Comparison of ENCODE assay signal across 30 mouse cellular contexts in genomic region chr2:19152687-19153086, GRCm38 (mm10). TPM values are rescaled to one million over a fixed set of nuclear protein-coding genes. Genes with fewer than 3 reads are reported as not detected.
"Had no signal": no experiment of that assay in that cellular context is flagged by ENCODE, and none has a peak within 500 bp of the region (broad histone marks: within the 10 kb centered on the region; RNA-seq: fewer than 3 reads in every experiment).

No protein-coding gene starts in this region.

- H3K9ac ChIP-seq: embryonic facial prominence, embryonic 12.5 days; embryonic facial prominence, embryonic 13.5 days; embryonic facial prominence, embryonic 15.5 days; forebrain, embryonic 12.5 days; forebrain, embryonic 13.5 days; forebrain, embryonic 15.5 days; forebrain, postnatal 0 days had no signal

- H3K9me3 ChIP-seq: embryonic facial prominence, embryonic 10.5 days; embryonic facial prominence, embryonic 12.5 days; embryonic facial prominence, embryonic 13.5 days; embryonic facial prominence, embryonic 15.5 days; forebrain, embryonic 10.5 days; forebrain, embryonic 12.5 days; forebrain, embryonic 13.5 days; forebrain, embryonic 15.5 days had no signal

- H3K4me1 ChIP-seq: embryonic facial prominence, embryonic 10.5 days; embryonic facial prominence, embryonic 13.5 days; embryonic facial prominence, embryonic 15.5 days; forebrain, embryonic 10.5 days; forebrain, embryonic 12.5 days had no signal

- H3K36me3 ChIP-seq: embryonic facial prominence, embryonic 10.5 days; embryonic facial prominence, embryonic 12.5 days; embryonic facial prominence, embryonic 13.5 days; embryonic facial prominence, embryonic 15.5 days; forebrain, embryonic 10.5 days; forebrain, embryonic 12.5 days; forebrain, embryonic 15.5 days had no signal

- H3K27ac ChIP-seq: embryonic facial prominence, embryonic 10.5 days; embryonic facial prominence, embryonic 12.5 days; embryonic facial prominence, embryonic 13.5 days; embryonic facial prominence, embryonic 15.5 days; forebrain, embryonic 10.5 days; forebrain, embryonic 12.5 days; forebrain, embryonic 13.5 days; forebrain, embryonic 15.5 days; gastrocnemius, adult 2 months; heart, adult 2 months had no signal

- H3K4me3 ChIP-seq: embryonic facial prominence, embryonic 10.5 days; embryonic facial prominence, embryonic 12.5 days; embryonic facial prominence, embryonic 13.5 days; embryonic facial prominence, embryonic 15.5 days; erythroblast, embryonic 14.5 days; forebrain, embryonic 10.5 days; forebrain, embryonic 12.5 days; forebrain, embryonic 13.5 days; forebrain, embryonic 15.5 days; gastrocnemius, adult 2 months; heart, adult 2 months had no signal

- H3K27me3 ChIP-seq: embryonic facial prominence, embryonic 12.5 days; embryonic facial prominence, embryonic 13.5 days; embryonic facial prominence, embryonic 15.5 days; forebrain, embryonic 12.5 days; forebrain, embryonic 13.5 days; forebrain, embryonic 15.5 days had no signal

- ATAC-seq: forebrain, embryonic 13.5 days; forebrain, embryonic 14.5 days; forebrain, embryonic 15.5 days; forebrain, embryonic 16.5 days; forebrain, postnatal 0 days had no signal

- DNase-seq: cerebellum, adult 2 months; cerebellum, adult 8-10 months; cerebellum, adult 9-10 months; cerebellum, adult 9-11 months; cerebellum, postnatal 14 days; cerebellum, postnatal 25 days; cerebellum, postnatal 36 days; embryo, embryonic 11 days; forebrain, postnatal 0 days; gastrocnemius, adult 2 months; gastrocnemius, postnatal 10 days; gastrocnemius, postnatal 14 days; gastrocnemius, postnatal 25 days; gastrocnemius, postnatal 36 days; heart, adult 11 months; heart, adult 18-20 months; heart, adult 2 months had no signal

- H3K4me2 ChIP-seq: embryonic facial prominence, embryonic 12.5 days; embryonic facial prominence, embryonic 13.5 days; embryonic facial prominence, embryonic 15.5 days; forebrain, embryonic 12.5 days; forebrain, embryonic 13.5 days; forebrain, embryonic 15.5 days had no signal

RNA-seq across cellular contexts. Expression of gene Armc3, which starts 46.4 kb away (rescaled TPM):
- total RNA-seq: gastrocnemius, adult 18-20 months; gastrocnemius, adult 2 months; gastrocnemius, adult 8-10 months; gastrocnemius, postnatal 10 days; gastrocnemius, postnatal 14 days; gastrocnemius, postnatal 25 days; gastrocnemius, postnatal 36 days; heart, adult 2 months had no signal
- polyA plus RNA-seq: erythroblast, embryonic 14.5 days had no signal
